17 mouse cellular contexts compared by ENCODE assay signal in genomic region chrX:98875144-98875543, GRCm38 (mm10).
"Had no signal": no experiment of that assay in that cellular context is flagged by ENCODE, and none has a peak within 500 bp of the region (broad histone marks: within the 10 kb centered on the region; RNA-seq: fewer than 3 reads in every experiment).

No protein-coding gene starts in this region.

- H3K9ac ChIP-seq: limb, embryonic 15.5 days; liver, embryonic 14.5 days; liver, postnatal 0 days; lung, embryonic 14.5 days; midbrain, embryonic 12.5 days; midbrain, embryonic 15.5 days; neural tube, embryonic 12.5 days; neural tube, embryonic 15.5 days had no signal

- H3K9me3 ChIP-seq: limb, embryonic 15.5 days; midbrain, embryonic 12.5 days; midbrain, embryonic 15.5 days; neural tube, embryonic 12.5 days; neural tube, embryonic 15.5 days had no signal

- H3K36me3 ChIP-seq: limb, embryonic 15.5 days; midbrain, embryonic 12.5 days; midbrain, embryonic 15.5 days; neural tube, embryonic 12.5 days; neural tube, embryonic 15.5 days had no signal

- ATAC-seq: liver, postnatal 0 days; lung, postnatal 0 days; midbrain, embryonic 15.5 days had no signal

- H3K4me2 ChIP-seq: limb, embryonic 15.5 days; liver, embryonic 11.5 days; lung, embryonic 14.5 days; midbrain, embryonic 12.5 days; midbrain, embryonic 15.5 days; neural tube, embryonic 12.5 days; neural tube, embryonic 15.5 days had no signal

- H3K27me3 ChIP-seq: midbrain, embryonic 15.5 days; neural tube, embryonic 12.5 days; neural tube, embryonic 15.5 days had no signal

- H3K4me1 ChIP-seq: limb, embryonic 15.5 days; midbrain, embryonic 15.5 days; neural tube, embryonic 12.5 days; neural tube, embryonic 15.5 days had no signal

- H3K4me3 ChIP-seq: layer of hippocampus, adult 2 months; limb, embryonic 15.5 days; midbrain, embryonic 12.5 days; midbrain, embryonic 15.5 days; neural tube, embryonic 12.5 days; neural tube, embryonic 15.5 days had no signal

- DNase-seq: kidney, postnatal 25 days; layer of hippocampus, adult 9-11 months; liver, postnatal 0 days; lung, embryonic 14.5 days; thymus, adult 18-20 months; thymus, postnatal 36 days had no signal

- H3K27ac ChIP-seq: kidney, postnatal 0 days; layer of hippocampus, adult 2 months; limb, embryonic 15.5 days; liver, embryonic 14.5 days; macrophage; midbrain, embryonic 12.5 days; midbrain, embryonic 15.5 days; neural tube, embryonic 12.5 days; neural tube, embryonic 15.5 days had no signal
